Mouse (Mus musculus): ENCODE data around the gene Rnf167. TPM values are rescaled to one million over a fixed set of nuclear protein-coding genes. Genes with fewer than 3 reads are reported as not detected.

Gene Rnf167
- polyA plus RNA-seq, 1 experiment from 2014 or later, result 135 TPM

GRCm38 (mm10) chr11:70630129-70630528 lies 16.9 kb upstream of the Rnf167 start:
- Histone ChIP-seq H3K9me3 (ENCODE audit: control insufficient read depth, low read length) (no peaks in the 10 kb centered on the region), H3K4me3 (replicated peaks; ENCODE audit: low read length) (no peak overlapping the region), H3K27me3 (replicated peaks; ENCODE audit: control insufficient read depth, insufficient read depth, low read length) (no peaks in the 10 kb centered on the region), H3K4me2 (ENCODE audit: low read length) (no peak overlapping the region), H3K36me3 (ENCODE audit: control insufficient read depth, insufficient read depth) (no peaks in the 10 kb centered on the region), H3K4me1 (replicated peaks; ENCODE audit: control insufficient read depth, insufficient read depth, low read length) (no peaks in the 10 kb centered on the region), H3K9ac (replicated peaks; ENCODE audit: low read depth, low read length) (no peak overlapping the region), H3K27ac (ENCODE audit: low read length) (no peak overlapping the region)
- no peak for ATAC-seq
- WGBS, result 77% methylated on average over 7 of the region's 7 CpGs

DNA sequence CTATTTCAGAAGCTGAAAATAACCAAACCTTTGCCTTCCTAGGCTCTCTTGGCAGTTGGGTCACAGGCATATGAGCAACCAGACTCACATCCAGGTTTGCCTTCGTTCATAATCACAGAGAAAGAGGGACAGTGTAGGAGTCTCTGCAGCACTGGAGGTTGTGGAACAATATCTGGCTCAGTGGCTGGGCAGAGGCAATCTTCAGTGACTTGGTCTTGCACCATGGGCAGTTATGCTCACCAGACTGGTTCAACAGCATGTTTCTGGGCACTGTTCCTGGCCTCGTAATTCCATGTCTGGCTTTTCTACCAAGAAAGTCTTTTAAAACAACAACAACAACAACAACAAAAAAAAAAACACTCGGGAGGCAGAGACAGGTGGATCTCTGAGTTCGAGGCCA lies 11.4 kb upstream of the Rnf167 start:
- Histone ChIP-seq H3K27me3 (replicated peaks; ENCODE audit: control insufficient read depth, insufficient read depth, low read length) (no peaks in the 10 kb centered on the region), H3K9ac (replicated peaks; ENCODE audit: low read depth, low read length) (no peak overlapping the region), H3K9me3 (ENCODE audit: control insufficient read depth, low read length) (no peaks in the 10 kb centered on the region), H3K4me1 (replicated peaks; ENCODE audit: control insufficient read depth, insufficient read depth, low read length) (no peaks in the 10 kb centered on the region), H3K36me3 (ENCODE audit: control insufficient read depth, insufficient read depth) (no peaks in the 10 kb centered on the region), H3K4me3 (replicated peaks; ENCODE audit: low read length) (no peak overlapping the region), H3K27ac (ENCODE audit: low read length) (no peak overlapping the region), H3K4me2 (ENCODE audit: low read length) (no peak overlapping the region)
- no peak for ATAC-seq
- 82% methylated on average over 4 of the region's 4 CpGs for WGBS

DNA sequence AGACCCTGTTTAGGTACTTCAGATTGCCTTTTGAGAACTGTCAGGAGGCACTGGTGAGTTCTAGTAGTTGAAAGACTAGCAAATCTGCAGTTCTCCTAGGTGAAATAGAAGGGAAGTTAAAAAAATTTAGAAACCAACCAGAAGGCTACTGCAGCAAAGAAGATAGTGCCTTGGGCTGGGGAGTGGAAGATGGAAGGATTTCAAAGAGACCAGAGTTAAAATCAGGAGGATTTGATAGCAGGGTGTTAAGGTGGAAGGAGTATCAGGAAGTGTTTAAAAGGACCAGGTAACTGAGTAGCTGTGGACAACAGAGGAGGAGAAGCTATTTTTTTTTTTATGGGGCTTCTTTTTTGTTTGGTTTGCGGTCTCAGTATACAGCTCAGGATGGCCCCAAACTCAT lies 9.3 kb upstream of the Rnf167 start:
- 82% methylated on average over 1 of the region's 1 CpGs for WGBS
- ATAC-seq, result no peak
- no peaks in the 10 kb centered on the region for H3K9me3 ChIP-seq (ENCODE audit: control insufficient read depth, low read length)
- H3K4me1 ChIP-seq (replicated peaks; ENCODE audit: control insufficient read depth, insufficient read depth, low read length), result no peaks in the 10 kb centered on the region
- no peaks in the 10 kb centered on the region for H3K27me3 ChIP-seq (replicated peaks; ENCODE audit: control insufficient read depth, insufficient read depth, low read length)
- no peak overlapping the region for H3K4me3 ChIP-seq (replicated peaks; ENCODE audit: low read length)
- H3K36me3 ChIP-seq (ENCODE audit: control insufficient read depth, insufficient read depth), result no peaks in the 10 kb centered on the region
- no peak overlapping the region for H3K9ac ChIP-seq (replicated peaks; ENCODE audit: low read depth, low read length)
- H3K4me2 ChIP-seq (ENCODE audit: low read length), result no peak overlapping the region
- H3K27ac ChIP-seq (ENCODE audit: low read length), result no peak overlapping the region

DNA sequence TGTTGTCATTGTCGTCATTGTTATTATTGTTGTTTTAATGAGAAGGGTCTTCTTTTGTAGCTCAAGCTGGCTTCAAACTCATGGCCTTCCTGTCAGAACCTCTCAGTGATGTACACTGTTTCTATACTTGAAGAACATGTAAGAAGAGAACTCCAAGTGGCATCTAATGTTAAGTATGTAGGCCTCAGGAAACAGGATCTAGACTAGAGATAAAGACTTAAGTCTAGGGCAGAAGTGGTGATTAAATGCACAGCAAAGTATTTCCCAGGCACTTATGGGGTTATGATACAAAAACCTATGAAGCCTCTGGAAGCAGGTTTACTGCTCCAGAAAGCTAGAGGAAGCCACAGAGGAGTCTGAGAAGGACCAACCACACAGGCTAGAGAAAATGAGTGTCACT lies 8.7 kb upstream of the Rnf167 start:
- Histone ChIP-seq H3K4me2 (ENCODE audit: low read length) (no peak overlapping the region), H3K4me1 (replicated peaks; ENCODE audit: control insufficient read depth, insufficient read depth, low read length) (no peaks in the 10 kb centered on the region), H3K27me3 (replicated peaks; ENCODE audit: control insufficient read depth, insufficient read depth, low read length) (no peaks in the 10 kb centered on the region), H3K4me3 (replicated peaks; ENCODE audit: low read length) (no peak overlapping the region), H3K36me3 (ENCODE audit: control insufficient read depth, insufficient read depth) (no peaks in the 10 kb centered on the region), H3K27ac (ENCODE audit: low read length) (no peak overlapping the region), H3K9ac (replicated peaks; ENCODE audit: low read depth, low read length) (no peak overlapping the region), H3K9me3 (ENCODE audit: control insufficient read depth, low read length) (no peaks in the 10 kb centered on the region)
- 89% methylated on average over 1 of the region's 1 CpGs for WGBS
- ATAC-seq, result no peak

- Histone ChIP-seq H3K4me1 (replicated peaks; ENCODE audit: control insufficient read depth, insufficient read depth, low read length) (no peaks in the 10 kb centered on the region), H3K27ac (ENCODE audit: low read length) (no peak within 1 kb of the TSS), H3K4me2 (ENCODE audit: low read length) (no peak within 1 kb of the TSS), H3K9me3 (ENCODE audit: control insufficient read depth, low read length) (no peaks in the 10 kb centered on the region), H3K27me3 (replicated peaks; ENCODE audit: control insufficient read depth, insufficient read depth, low read length) (no peaks in the 10 kb centered on the region), H3K9ac (replicated peaks; ENCODE audit: low read depth, low read length) (no peak within 1 kb of the TSS), H3K4me3 (replicated peaks; ENCODE audit: low read length) (no peak within 1 kb of the TSS), H3K36me3 (ENCODE audit: control insufficient read depth, insufficient read depth) (no peaks in the 10 kb centered on the region)
- 55% methylated on average over 5 of the region's 5 CpGs for WGBS
- ATAC-seq, result no peak
Measured at GRCm38 (mm10) chr11:70638714-70639278, 8.2 kb upstream of the Rnf167 start, which contains the start of gene Gp1ba. TSS of gene Gp1ba (plus strand) at chr11:70639122.

GRCm38 (mm10) chr11:70639976-70640375 lies 7.1 kb upstream of the Rnf167 start:
- Histone ChIP-seq H3K9me3 (ENCODE audit: control insufficient read depth, low read length) (no peaks in the 10 kb centered on the region), H3K4me2 (ENCODE audit: low read length) (no peak overlapping the region), H3K27ac (ENCODE audit: low read length) (no peak overlapping the region), H3K4me3 (replicated peaks; ENCODE audit: low read length) (no peak overlapping the region), H3K9ac (replicated peaks; ENCODE audit: low read depth, low read length) (no peak overlapping the region), H3K27me3 (replicated peaks; ENCODE audit: control insufficient read depth, insufficient read depth, low read length) (no peaks in the 10 kb centered on the region), H3K4me1 (replicated peaks; ENCODE audit: control insufficient read depth, insufficient read depth, low read length) (no peaks in the 10 kb centered on the region), H3K36me3 (ENCODE audit: control insufficient read depth, insufficient read depth) (peaks cover 6% of the 10 kb centered on the region)
- ATAC-seq, result no peak
- 84% methylated on average over 8 of the region's 8 CpGs for WGBS

DNA sequence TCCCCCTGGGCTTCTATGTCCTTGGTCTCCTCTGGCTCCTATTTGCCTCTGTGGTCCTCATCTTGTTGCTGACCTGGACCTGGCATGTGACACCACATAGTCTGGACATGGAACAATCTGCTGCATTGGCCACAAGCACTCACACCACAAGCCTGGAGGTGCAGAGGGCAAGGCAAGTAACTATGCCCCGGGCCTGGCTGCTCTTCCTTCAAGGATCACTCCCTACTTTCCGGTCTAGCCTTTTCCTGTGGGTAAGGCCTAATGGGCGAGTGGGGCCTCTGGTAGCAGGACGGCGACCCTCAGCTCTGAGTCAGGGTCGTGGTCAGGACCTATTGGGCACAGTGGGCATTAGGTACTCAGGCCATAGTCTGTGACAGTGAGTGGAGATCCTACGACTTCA lies 5.8 kb upstream of the Rnf167 start:
- no peak overlapping the region for H3K4me3 ChIP-seq (replicated peaks; ENCODE audit: low read length)

DNA sequence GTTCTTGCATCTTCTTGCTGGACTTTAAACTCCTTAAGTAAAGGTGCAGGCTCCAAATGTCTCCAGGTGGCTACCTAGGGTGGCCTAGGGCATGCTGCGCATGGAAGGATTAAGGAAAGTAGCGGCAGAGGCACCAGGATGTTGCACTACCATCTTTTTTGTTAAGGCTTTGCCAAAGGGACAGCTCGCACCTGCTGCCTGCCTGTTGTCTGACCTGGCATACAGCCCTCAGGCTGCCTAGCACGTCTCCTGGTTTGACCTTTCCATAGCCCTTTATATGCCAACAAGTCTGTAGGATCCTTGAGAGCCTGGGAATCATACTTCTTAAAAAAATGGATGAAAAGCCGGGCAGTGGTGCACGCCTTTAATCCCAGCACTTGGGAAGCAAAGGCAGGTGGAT lies 4.0 kb upstream of the Rnf167 start:
- H3K9me3 ChIP-seq (ENCODE audit: control insufficient read depth, low read length), result no peaks in the 10 kb centered on the region
- peaks cover 17% of the 10 kb centered on the region for H3K4me1 ChIP-seq (replicated peaks; ENCODE audit: control insufficient read depth, insufficient read depth, low read length)
- H3K36me3 ChIP-seq (ENCODE audit: control insufficient read depth, insufficient read depth), result peaks cover 6% of the 10 kb centered on the region
- no peak overlapping the region for H3K4me3 ChIP-seq (replicated peaks; ENCODE audit: low read length)
- ATAC-seq, result no peak
- no peak overlapping the region for H3K4me2 ChIP-seq (ENCODE audit: low read length)
- H3K9ac ChIP-seq (replicated peaks; ENCODE audit: low read depth, low read length), result no peak overlapping the region
- WGBS, result 93% methylated on average over 6 of the region's 6 CpGs
- H3K27me3 ChIP-seq (replicated peaks; ENCODE audit: control insufficient read depth, insufficient read depth, low read length), result no peaks in the 10 kb centered on the region
- no peak overlapping the region for H3K27ac ChIP-seq (ENCODE audit: low read length)

More for the DNA sequence above, 5.8 kb upstream of the Rnf167 start:
- H3K27me3 ChIP-seq (replicated peaks; ENCODE audit: control insufficient read depth, insufficient read depth, low read length), result no peaks in the 10 kb centered on the region
- no peaks in the 10 kb centered on the region for H3K9me3 ChIP-seq (ENCODE audit: control insufficient read depth, low read length)
- no peak overlapping the region for H3K9ac ChIP-seq (replicated peaks; ENCODE audit: low read depth, low read length)
- H3K36me3 ChIP-seq (ENCODE audit: control insufficient read depth, insufficient read depth), result peaks cover 6% of the 10 kb centered on the region
- peaks cover 10% of the 10 kb centered on the region for H3K4me1 ChIP-seq (replicated peaks; ENCODE audit: control insufficient read depth, insufficient read depth, low read length)
- 82% methylated on average over 7 of the region's 7 CpGs for WGBS
- H3K4me2 ChIP-seq (ENCODE audit: low read length), result no peak overlapping the region
- H3K27ac ChIP-seq (ENCODE audit: low read length), result no peak overlapping the region
- no peak for ATAC-seq

DNA sequence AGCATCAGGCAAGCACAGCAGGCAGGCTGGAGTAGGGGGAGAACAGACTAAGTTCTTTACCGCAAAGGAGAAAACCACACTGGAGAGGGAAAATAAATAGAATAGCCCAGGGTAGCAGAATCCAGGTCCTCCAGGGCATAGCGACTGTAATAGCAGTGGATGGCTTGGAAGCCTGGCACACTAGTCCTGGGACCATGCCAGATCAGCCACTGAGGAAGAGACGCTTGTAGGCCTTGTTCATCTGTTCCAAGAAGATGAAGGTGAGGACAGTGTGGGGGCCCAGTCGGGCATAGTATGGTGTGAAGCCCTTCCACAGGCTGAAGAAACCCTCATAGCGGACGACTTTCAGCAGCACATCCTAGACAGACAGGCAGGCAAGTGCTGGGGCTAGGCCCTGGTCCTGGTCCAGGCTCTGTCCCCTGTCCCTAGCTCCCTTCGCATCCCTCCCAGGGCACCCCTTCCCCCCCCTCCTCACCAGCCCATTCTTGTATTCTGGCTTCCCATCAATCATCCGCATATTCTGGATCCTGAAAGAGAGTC lies 2.4 kb upstream of the Rnf167 start:
- Histone ChIP-seq H3K9me3 (ENCODE audit: control insufficient read depth, low read length) (no peaks in the 10 kb centered on the region), H3K36me3 (ENCODE audit: control insufficient read depth, insufficient read depth) (peaks cover 11% of the 10 kb centered on the region), H3K9ac (replicated peaks; ENCODE audit: low read depth, low read length) (no peak overlapping the region), H3K27me3 (replicated peaks; ENCODE audit: control insufficient read depth, insufficient read depth, low read length) (no peaks in the 10 kb centered on the region), H3K4me2 (ENCODE audit: low read length) (no peak overlapping the region), H3K27ac (ENCODE audit: low read length) (no peak overlapping the region), H3K4me1 (replicated peaks; ENCODE audit: control insufficient read depth, insufficient read depth, low read length) (peaks cover 30% of the 10 kb centered on the region), H3K4me3 (replicated peaks; ENCODE audit: low read length) (no peak overlapping the region)
- ATAC-seq, result no peak
- 92% methylated on average over 8 of the region's 8 CpGs for WGBS
